ENCODE assay signal across 23 mouse cellular contexts in genomic region chr6:125727484-125727911, GRCm38 (mm10). TPM values are rescaled to one million over a fixed set of nuclear protein-coding genes. Genes with fewer than 3 reads are reported as not detected.
A peak's percentile ranks its signal among the peaks of the same experiment; 100 is the strongest.
DNase-seq lines count a peak whose midpoint lies in the region; ATAC-seq and TF ChIP-seq lines count a peak whose summit lies in the region.
"Had no signal": no experiment of that assay in that cellular context is flagged by ENCODE, and none has a peak within 500 bp of the region (broad histone marks: within the 10 kb centered on the region; RNA-seq: fewer than 3 reads in every experiment).

No protein-coding gene starts in this region.

- WGBS in forebrain, embryonic 11.5 days: 55% methylated on average over 5 of the region's 5 CpGs
- 56% methylated on average over 5 of the region's 5 CpGs for WGBS in forebrain, embryonic 10.5 days
- 56% methylated on average over 5 of the region's 5 CpGs for WGBS in hindbrain, postnatal 0 days
- WGBS in hindbrain, embryonic 12.5 days: 58% methylated on average over 5 of the region's 5 CpGs
- WGBS in thymus, adult 2 months: 51% methylated on average over 5 of the region's 5 CpGs

- TF ChIP-seq POLR2A in brain, embryonic 14.5 days (IDR thresholded peaks at IDR 0.05; ENCODE audit: borderline replicate concordance, extremely low read depth, insufficient read depth, insufficient read length, poor library complexity, severe bottlenecking): no peak
- no peak for TF ChIP-seq POLR2A in thymus, adult 2 months (IDR thresholded peaks at IDR 0.05; ENCODE audit: control insufficient read depth, extremely low read depth, insufficient read depth, low read length, poor library complexity)

- no peak for DNase-seq in forebrain, embryonic 11.5 days (ENCODE audit: low spot score)
- no peak for DNase-seq in forebrain, embryonic 10.5 days (ENCODE audit: extremely low spot score, low spot score)
- peak; percentile 53 for DNase-seq in hindbrain, postnatal 0 days (ENCODE audit: low spot score)
- peak; percentile 47 for DNase-seq in brain, embryonic 14.5 days (ENCODE audit: low read depth)
- DNase-seq in naive thymus-derived CD4-positive, alpha-beta T cell, adult 2 months (ENCODE audit: low read depth): peak; percentile 3
- DNase-seq in right cerebral cortex, adult 2 months (ENCODE audit: low spot score in 2 of 2): no peak
- no peak for DNase-seq in thymus, adult 2 months
- DNase-seq: cerebellum, adult 9-11 months; embryo, embryonic 11 days; heart, postnatal 14 days; kidney, adult 2 months; kidney, postnatal 25 days; liver; liver, postnatal 0 days; lung, postnatal 14 days; thymus, postnatal 36 days had no signal

- H3K4me2 ChIP-seq in forebrain, embryonic 11.5 days (ENCODE audit: low read depth, low read length, severe bottlenecking): no peak overlapping the region
- no peak overlapping the region for H3K4me2 ChIP-seq in hindbrain, postnatal 0 days (ENCODE audit: low read depth, low read length)
- no peak overlapping the region for H3K4me2 ChIP-seq in hindbrain, embryonic 12.5 days (replicated peaks)
- H3K4me2 ChIP-seq: forebrain, embryonic 15.5 days; heart, embryonic 12.5 days had no signal

- no peak overlapping the region for H3K9ac ChIP-seq in forebrain, embryonic 11.5 days (ENCODE audit: low read length)
- no peak overlapping the region for H3K9ac ChIP-seq in hindbrain, postnatal 0 days (replicated peaks; ENCODE audit: low read length)
- H3K9ac ChIP-seq in hindbrain, embryonic 12.5 days: no peak overlapping the region
- H3K9ac ChIP-seq: forebrain, embryonic 15.5 days; heart, embryonic 12.5 days; liver, postnatal 0 days had no signal

- ATAC-seq in forebrain, embryonic 11.5 days (replicated peaks; ENCODE audit: low FRiP score): 0 out of 2 replicates have a peak, but pooled peaks have one; percentile 39
- peak; percentile 78 for ATAC-seq in hindbrain, postnatal 0 days
- ATAC-seq in hindbrain, embryonic 12.5 days (ENCODE audit: low FRiP score): no peak
- ATAC-seq: forebrain, embryonic 15.5 days; inflammation-experienced regulatory T-cells, adult 6 months; liver, postnatal 0 days had no signal

- no peak overlapping the region for H3K27ac ChIP-seq in forebrain, embryonic 11.5 days (ENCODE audit: low read depth, low read length)
- no peak overlapping the region for H3K27ac ChIP-seq in forebrain, embryonic 10.5 days
- no peak overlapping the region for H3K27ac ChIP-seq in hindbrain, postnatal 0 days
- H3K27ac ChIP-seq in hindbrain, embryonic 12.5 days: no peak overlapping the region
- no peak overlapping the region for H3K27ac ChIP-seq in thymus, adult 2 months (ENCODE audit: control insufficient read depth, insufficient read depth, low read length)
- H3K27ac ChIP-seq: forebrain, embryonic 15.5 days had no signal

- no peak overlapping the region for H3K4me3 ChIP-seq in forebrain, embryonic 11.5 days (ENCODE audit: low read depth, low read length)
- no peak overlapping the region for H3K4me3 ChIP-seq in forebrain, embryonic 10.5 days
- no peak overlapping the region for H3K4me3 ChIP-seq in hindbrain, postnatal 0 days (ENCODE audit: low read length)
- no peak overlapping the region for H3K4me3 ChIP-seq in hindbrain, embryonic 12.5 days
- no peak overlapping the region for H3K4me3 ChIP-seq in thymus, adult 2 months (ENCODE audit: control insufficient read depth, insufficient read depth, low read length)
- H3K4me3 ChIP-seq: forebrain, embryonic 15.5 days; heart, embryonic 12.5 days; megakaryocyte, embryonic 14.5 days had no signal

- H3K9me3 ChIP-seq in forebrain, embryonic 11.5 days (ENCODE audit: control insufficient read depth, low read length): no peaks in the 10 kb centered on the region
- H3K9me3 ChIP-seq in forebrain, embryonic 10.5 days: no peaks in the 10 kb centered on the region
- H3K9me3 ChIP-seq in hindbrain, postnatal 0 days (ENCODE audit: low read length): no peaks in the 10 kb centered on the region
- no peaks in the 10 kb centered on the region; the same call in 1 of the 2 replicates for H3K9me3 ChIP-seq in hindbrain, embryonic 12.5 days (replicated peaks)
- H3K9me3 ChIP-seq: forebrain, embryonic 15.5 days had no signal

- no peaks in the 10 kb centered on the region for H3K4me1 ChIP-seq in forebrain, embryonic 11.5 days (replicated peaks; ENCODE audit: control insufficient read depth, insufficient read depth, low read length)
- H3K4me1 ChIP-seq in forebrain, embryonic 10.5 days: peaks cover 9% of the 10 kb centered on the region; the same call in 1 of the 2 replicates
- H3K4me1 ChIP-seq in hindbrain, postnatal 0 days (ENCODE audit: insufficient read depth, low read length): no peaks in the 10 kb centered on the region
- H3K4me1 ChIP-seq in hindbrain, embryonic 12.5 days: 0 out of 2 replicates have a peak, but pooled peaks cover 2% of the 10 kb centered on the region
- H3K4me1 ChIP-seq in thymus, adult 2 months (replicated peaks; ENCODE audit: control insufficient read depth, insufficient read depth, low read length): no peaks in the 10 kb centered on the region; the same call in 1 of the 2 replicates
- H3K4me1 ChIP-seq: forebrain, embryonic 15.5 days; heart, embryonic 12.5 days; megakaryocyte, embryonic 14.5 days had no signal

- no peaks in the 10 kb centered on the region for H3K27me3 ChIP-seq in forebrain, embryonic 11.5 days (ENCODE audit: control insufficient read depth, insufficient read depth, low read length)
- no peaks in the 10 kb centered on the region for H3K27me3 ChIP-seq in forebrain, embryonic 10.5 days (ENCODE audit: poor library complexity, severe bottlenecking)
- no peaks in the 10 kb centered on the region for H3K27me3 ChIP-seq in hindbrain, postnatal 0 days (ENCODE audit: insufficient read depth, low read length)
- H3K27me3 ChIP-seq in hindbrain, embryonic 12.5 days: no peaks in the 10 kb centered on the region
- no peaks in the 10 kb centered on the region for H3K27me3 ChIP-seq in thymus, adult 2 months (ENCODE audit: control insufficient read depth, insufficient read depth, low read length)
- H3K27me3 ChIP-seq: forebrain, embryonic 15.5 days; heart, embryonic 12.5 days had no signal

- TF ChIP-seq CTCF in hindbrain, postnatal 0 days (IDR thresholded peaks at IDR 0.05; ENCODE audit: low read depth): no peak
- TF ChIP-seq CTCF in brain, embryonic 14.5 days (IDR thresholded peaks at IDR 0.05; ENCODE audit: borderline replicate concordance, extremely low read depth, insufficient read depth, insufficient read length): no peak
- no peak for TF ChIP-seq CTCF in thymus, adult 2 months (IDR thresholded peaks at IDR 0.05; ENCODE audit: borderline replicate concordance, control insufficient read depth, extremely low read depth, insufficient read depth, low read length, poor library complexity)

- H3K36me3 ChIP-seq in forebrain, embryonic 11.5 days (ENCODE audit: control insufficient read depth, insufficient read depth, low read length): no peaks in the 10 kb centered on the region
- H3K36me3 ChIP-seq in forebrain, embryonic 10.5 days (replicated peaks): no peaks in the 10 kb centered on the region
- no peaks in the 10 kb centered on the region for H3K36me3 ChIP-seq in hindbrain, postnatal 0 days (ENCODE audit: insufficient read depth, low read length)
- H3K36me3 ChIP-seq in hindbrain, embryonic 12.5 days: no peaks in the 10 kb centered on the region
- no peaks in the 10 kb centered on the region for H3K36me3 ChIP-seq in thymus, adult 2 months (ENCODE audit: control insufficient read depth, insufficient read depth, low read length)
- H3K36me3 ChIP-seq: forebrain, embryonic 15.5 days; heart, embryonic 12.5 days had no signal

RNA-seq across cellular contexts. Expression of gene Ano2, which starts 37.3 kb away (rescaled TPM):
- 0.28 and 0.44 TPM in 2 replicates for polyA plus RNA-seq in forebrain, embryonic 11.5 days (2014; fragmentation: Nextera tagmentation; extraction: Ambion mirVana)
- polyA plus RNA-seq in forebrain, embryonic 10.5 days (2016; fragmentation: Nextera tagmentation; extraction: Ambion mirVana): 0.12 and 0.23 TPM in 2 replicates
- total RNA-seq in hindbrain, postnatal 0 days (2014; rRNA removed): 0.97 and 5.1 TPM in 2 replicates
- polyA plus RNA-seq in hindbrain, postnatal 0 days (2015; fragmentation: Nextera tagmentation; extraction: Ambion mirVana): 1.1 and 1.4 TPM in 2 replicates
- 0.17 and 0.25 TPM in 2 replicates for polyA plus RNA-seq in hindbrain, embryonic 12.5 days (2016; fragmentation: Nextera tagmentation; extraction: Ambion mirVana)
- polyA plus RNA-seq in brain, embryonic 14.5 days (2012; rRNA removed): 0.18 and 0.24 TPM in 2 replicates
- polyA plus RNA-seq in thymus, adult 2 months (2012; rRNA removed): 0.07 and 0.08 TPM in 2 replicates
- total RNA-seq: gastrocnemius, adult 18-20 months; heart, postnatal 14 days had no signal
- polyA plus RNA-seq: gonadal fat pad, adult 2 months; inflammation-experienced regulatory T-cells, adult 6 months; liver, postnatal 0 days had no signal

Comparison
In these comparisons a context has a peak if more than half of its experiments do, and no peak if none do; other contexts are left out.
1. DNase-seq: peak in hindbrain, postnatal 0 days (single experiment), brain, embryonic 14.5 days (single experiment) and naive thymus-derived CD4-positive, alpha-beta T cell, adult 2 months (single experiment); none in forebrain, embryonic 11.5 days (single experiment), forebrain, embryonic 10.5 days (single experiment), right cerebral cortex, adult 2 months (0 of 2) and thymus, adult 2 months (single experiment).